Mouse (Mus musculus): ENCODE measurements around the gene Ctf2. TPM values are rescaled to one million over a fixed set of nuclear protein-coding genes. Genes with fewer than 3 reads are reported as not detected.

Ctf2 gene
- polyA plus RNA-seq, 1 experiment from 2014 or later, result 0.10 TPM

DNA sequence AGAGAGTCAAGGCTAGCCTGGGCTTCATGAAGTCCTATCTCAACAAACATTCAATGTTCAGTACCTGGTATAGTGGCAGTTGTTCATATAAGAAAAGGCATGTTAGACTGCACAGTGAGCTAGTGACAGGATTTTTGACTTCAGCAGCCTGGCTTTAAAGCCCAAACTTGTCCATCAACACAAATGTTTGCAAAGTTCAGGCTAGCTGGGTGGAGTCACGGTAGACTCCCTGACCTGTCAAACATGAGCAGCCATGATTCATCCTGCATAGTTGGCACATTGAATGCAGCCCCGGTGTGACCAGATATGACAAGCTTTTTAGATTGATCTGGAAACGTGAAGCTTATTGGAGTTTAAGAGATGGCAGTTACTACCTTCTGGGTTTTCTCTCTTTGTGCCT is 40.1 kb upstream of the Ctf2 start:
- Histone ChIP-seq H3K4me2 (ENCODE audit: low read length) (no peak overlapping the region), H3K27ac (ENCODE audit: low read length) (no peak overlapping the region), H3K36me3 (ENCODE audit: control insufficient read depth, insufficient read depth, low read length) (peaks cover 9% of the 10 kb centered on the region), H3K9ac (ENCODE audit: low read depth, low read length) (no peak overlapping the region), H3K4me1 (ENCODE audit: control insufficient read depth, insufficient read depth, low read length) (peaks cover 16% of the 10 kb centered on the region), H3K9me3 (replicated peaks; ENCODE audit: control insufficient read depth, low read length, poor library complexity, severe bottlenecking) (no peaks in the 10 kb centered on the region), H3K27me3 (ENCODE audit: control insufficient read depth, insufficient read depth, low read depth, low read length) (no peaks in the 10 kb centered on the region), H3K4me3 (ENCODE audit: low read depth, low read length) (no peak overlapping the region)
- 87% methylated on average over 3 of the region's 3 CpGs for WGBS
- ATAC-seq, result no peak

DNA sequence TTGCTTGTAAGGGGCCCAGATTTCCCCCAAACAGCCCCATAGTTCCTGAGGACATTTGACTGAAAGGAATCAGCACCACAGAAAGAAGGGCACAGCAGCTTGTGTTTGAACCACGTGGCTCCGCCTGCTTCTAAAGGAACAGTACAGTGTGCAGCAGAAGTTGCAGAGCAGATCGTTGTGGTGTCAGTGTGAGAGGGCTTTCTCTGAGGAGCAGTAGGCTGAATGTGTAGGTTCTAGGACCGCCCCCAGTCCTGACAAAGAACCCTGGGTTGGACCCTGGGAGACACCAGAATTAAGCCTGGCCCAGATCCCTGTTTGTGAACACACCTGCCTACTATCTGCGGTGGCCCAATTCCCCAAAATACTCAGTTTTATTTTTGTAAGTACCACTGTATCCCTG is 39.3 kb upstream of the Ctf2 start:
- H3K27ac ChIP-seq (ENCODE audit: low read length), result no peak overlapping the region
- H3K27me3 ChIP-seq (ENCODE audit: control insufficient read depth, insufficient read depth, low read depth, low read length), result no peaks in the 10 kb centered on the region
- H3K4me3 ChIP-seq (ENCODE audit: low read depth, low read length), result no peak overlapping the region
- no peak overlapping the region for H3K9ac ChIP-seq (ENCODE audit: low read depth, low read length)
- no peak for ATAC-seq
- H3K4me2 ChIP-seq (ENCODE audit: low read length), result no peak overlapping the region
- H3K4me1 ChIP-seq (ENCODE audit: control insufficient read depth, insufficient read depth, low read length), result peaks cover 16% of the 10 kb centered on the region
- peaks cover 9% of the 10 kb centered on the region for H3K36me3 ChIP-seq (ENCODE audit: control insufficient read depth, insufficient read depth, low read length)
- H3K9me3 ChIP-seq (replicated peaks; ENCODE audit: control insufficient read depth, low read length, poor library complexity, severe bottlenecking), result no peaks in the 10 kb centered on the region
- 70% methylated on average over 5 of the region's 5 CpGs for WGBS

DNA sequence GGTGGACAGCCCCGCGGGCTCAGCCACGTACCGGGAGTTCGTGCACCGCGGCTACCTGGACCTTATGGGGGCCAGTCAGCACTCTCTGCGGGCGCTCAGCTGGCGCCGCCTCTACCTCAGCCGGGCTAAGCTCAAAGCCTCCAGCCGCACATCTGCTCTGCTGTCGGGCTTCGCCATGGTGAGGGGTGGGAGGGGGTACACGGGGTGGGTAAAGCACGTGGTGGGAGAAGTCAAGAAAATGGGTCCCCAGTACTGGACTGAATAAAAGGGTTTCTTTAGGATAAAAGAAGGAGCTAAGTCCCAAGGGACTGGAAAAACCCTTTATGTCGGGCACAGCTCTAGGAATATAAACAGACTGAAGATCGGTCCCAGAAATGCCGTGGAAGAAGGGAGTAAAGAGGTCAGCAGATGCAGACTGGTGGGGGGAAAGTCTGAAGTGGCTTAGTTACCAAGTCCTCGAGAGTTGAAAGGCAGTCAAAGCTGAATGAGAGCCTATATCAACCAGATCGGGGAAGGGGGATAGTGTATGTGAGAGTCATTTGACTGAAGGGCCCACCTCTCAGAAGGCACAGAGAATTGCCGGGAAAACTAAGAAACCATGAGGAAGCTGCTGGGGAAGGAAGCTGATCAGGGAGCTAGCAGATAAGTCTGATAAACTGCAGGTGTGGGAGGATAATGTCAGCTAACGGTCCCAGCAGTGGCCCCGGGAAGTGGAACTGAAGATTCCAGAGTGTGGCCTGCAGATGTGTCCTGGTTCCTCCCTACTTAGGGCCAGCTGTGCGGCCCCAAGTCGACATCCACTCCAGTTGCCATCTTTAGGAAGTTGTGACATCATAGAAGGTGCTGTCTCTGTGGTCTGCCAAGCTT is 38.3 kb upstream of the Ctf2 start:
- ATAC-seq, result peak; percentile 6
- Histone ChIP-seq H3K4me3 (ENCODE audit: low read depth, low read length) (peak overlapping the region; percentile 44), H3K36me3 (ENCODE audit: control insufficient read depth, insufficient read depth, low read length) (peaks cover 17% of the 10 kb centered on the region), H3K27ac (ENCODE audit: low read length) (peak overlapping the region; percentile 66), H3K9ac (ENCODE audit: low read depth, low read length) (peak overlapping the region; percentile 70), H3K4me2 (ENCODE audit: low read length) (peak overlapping the region; percentile 71), H3K4me1 (ENCODE audit: control insufficient read depth, insufficient read depth, low read length) (peaks cover 16% of the 10 kb centered on the region), H3K27me3 (ENCODE audit: control insufficient read depth, insufficient read depth, low read depth, low read length) (no peaks in the 10 kb centered on the region), H3K9me3 (replicated peaks; ENCODE audit: control insufficient read depth, low read length, poor library complexity, severe bottlenecking) (no peaks in the 10 kb centered on the region)
- 5% methylated on average over 27 of the region's 27 CpGs for WGBS

DNA sequence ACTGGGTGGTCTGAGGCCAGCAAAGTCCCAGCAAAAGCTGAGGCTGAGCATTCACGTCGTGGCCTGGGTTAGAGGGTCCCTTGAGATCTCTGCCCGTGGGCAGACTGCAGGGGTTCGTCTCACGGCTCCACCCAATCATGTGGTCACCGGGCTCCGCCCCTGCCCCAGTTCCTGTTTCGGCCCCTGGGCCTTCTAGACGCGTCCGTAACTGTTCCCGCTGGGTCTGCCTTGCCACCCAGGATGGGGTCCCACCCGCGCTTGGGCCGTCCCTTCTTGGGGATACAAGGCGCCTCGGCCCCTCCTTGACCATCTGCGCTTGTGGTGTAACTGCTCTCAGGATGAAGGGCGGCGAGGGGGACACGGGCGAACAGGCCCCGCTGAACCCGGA is 37.7 kb upstream of the Ctf2 start, which contains the start of gene Orai3:
Gene Orai3, plus strand, starts transcription at position 165 of the 388 bp plus-strand sequence.
- H3K4me1 ChIP-seq (ENCODE audit: control insufficient read depth, insufficient read depth, low read length), result peaks cover 16% of the 10 kb centered on the region
- peak within 1 kb of the TSS; percentile 66 for H3K27ac ChIP-seq (ENCODE audit: low read length)
- H3K4me3 ChIP-seq (ENCODE audit: low read depth, low read length), result peak within 1 kb of the TSS; percentile 44
- H3K27me3 ChIP-seq (ENCODE audit: control insufficient read depth, insufficient read depth, low read depth, low read length), result no peaks in the 10 kb centered on the region
- H3K9ac ChIP-seq (ENCODE audit: low read depth, low read length), result peak within 1 kb of the TSS; percentile 70
- H3K4me2 ChIP-seq (ENCODE audit: low read length), result peak within 1 kb of the TSS; percentile 71
- under 1% methylated on average over 24 of the region's 24 CpGs for WGBS
- peaks cover 21% of the 10 kb centered on the region for H3K36me3 ChIP-seq (ENCODE audit: control insufficient read depth, insufficient read depth, low read length)
- peak; percentile 57 for ATAC-seq
- H3K9me3 ChIP-seq (replicated peaks; ENCODE audit: control insufficient read depth, low read length, poor library complexity, severe bottlenecking), result no peaks in the 10 kb centered on the region

DNA sequence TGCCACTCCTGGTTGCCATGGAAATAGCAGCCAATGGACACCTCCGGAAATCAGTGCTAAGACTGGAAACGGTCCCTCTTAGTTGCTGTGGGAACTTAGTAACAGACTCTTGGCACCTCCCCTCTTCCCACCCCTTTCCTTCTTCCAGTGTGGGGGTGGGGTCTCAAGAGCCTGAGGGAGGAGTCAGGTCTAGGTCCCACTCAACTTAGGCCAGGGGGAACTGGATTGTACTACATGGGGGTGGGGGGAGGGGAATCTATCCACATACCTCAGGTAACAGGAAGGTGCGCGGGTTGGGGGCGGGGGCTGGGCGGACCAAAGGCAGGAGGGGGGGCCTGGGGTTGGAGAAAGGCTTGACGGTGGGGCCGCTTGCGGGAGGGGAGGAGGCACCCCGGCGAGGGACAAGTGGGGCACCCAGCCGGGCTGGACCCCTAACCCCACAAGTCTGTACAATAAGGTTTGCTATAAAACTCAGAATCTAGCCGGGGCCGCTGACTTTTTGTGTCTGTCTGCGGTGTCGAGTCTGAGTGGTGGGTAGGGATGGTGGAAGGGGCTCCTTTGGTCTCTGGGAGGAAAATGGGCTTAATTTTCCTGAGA is 37.1 kb upstream of the Ctf2 start:
- Histone ChIP-seq H3K36me3 (ENCODE audit: control insufficient read depth, insufficient read depth, low read length) (peaks cover 23% of the 10 kb centered on the region), H3K27ac (ENCODE audit: low read length) (peak overlapping the region; percentile 66), H3K4me1 (ENCODE audit: control insufficient read depth, insufficient read depth, low read length) (peaks cover 16% of the 10 kb centered on the region), H3K27me3 (ENCODE audit: control insufficient read depth, insufficient read depth, low read depth, low read length) (no peaks in the 10 kb centered on the region), H3K9ac (ENCODE audit: low read depth, low read length) (peak overlapping the region; percentile 70), H3K4me3 (ENCODE audit: low read depth, low read length) (peak overlapping the region; percentile 44), H3K4me2 (ENCODE audit: low read length) (peak overlapping the region; percentile 71), H3K9me3 (replicated peaks; ENCODE audit: control insufficient read depth, low read length, poor library complexity, severe bottlenecking) (no peaks in the 10 kb centered on the region)
- WGBS, result 2% methylated on average over 14 of the region's 16 CpGs
- ATAC-seq, result peak; percentile 87

DNA sequence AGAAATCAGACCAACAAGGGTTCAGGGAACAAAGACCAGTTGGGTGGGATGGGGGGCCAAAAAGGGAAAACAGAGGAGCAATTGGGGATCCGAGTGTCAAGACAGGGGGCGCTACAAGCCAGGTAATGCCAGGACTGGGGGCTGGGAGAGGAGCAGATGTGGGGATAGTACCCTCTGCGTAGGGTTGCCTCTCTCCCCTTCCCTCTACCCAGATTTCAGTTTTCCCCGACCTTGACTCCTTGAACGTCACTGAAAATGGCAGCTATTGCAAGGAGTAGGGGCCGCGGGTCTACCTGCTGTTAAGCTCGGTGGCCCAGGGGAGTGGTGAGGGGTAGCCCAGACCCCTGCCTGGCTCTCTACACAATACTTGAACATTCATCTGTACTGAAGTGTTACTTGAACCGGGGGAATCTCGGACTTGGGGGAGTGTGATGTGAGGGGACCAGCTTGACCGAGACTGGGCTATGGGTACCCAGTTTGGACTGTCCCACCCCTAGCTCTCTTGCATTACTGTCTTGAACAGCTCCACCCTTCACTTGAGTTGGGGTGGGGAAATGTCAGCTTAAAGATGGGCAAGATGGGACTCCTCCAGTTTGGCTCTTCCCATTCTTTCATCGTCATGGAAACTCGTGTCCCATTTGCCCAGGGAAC is 36.5 kb upstream of the Ctf2 start:
- peaks cover 29% of the 10 kb centered on the region for H3K36me3 ChIP-seq (ENCODE audit: control insufficient read depth, insufficient read depth, low read length)
- H3K4me3 ChIP-seq (ENCODE audit: low read depth, low read length), result no peak overlapping the region
- no peak overlapping the region for H3K9ac ChIP-seq (ENCODE audit: low read depth, low read length)
- H3K27ac ChIP-seq (ENCODE audit: low read length), result 0 out of 2 replicates have a peak overlapping the region, but pooled peaks have one; percentile 4
- H3K4me1 ChIP-seq (ENCODE audit: control insufficient read depth, insufficient read depth, low read length), result peaks cover 16% of the 10 kb centered on the region
- 45% methylated on average over 13 of the region's 13 CpGs for WGBS
- peak overlapping the region; percentile 71 for H3K4me2 ChIP-seq (ENCODE audit: low read length)
- H3K27me3 ChIP-seq (ENCODE audit: control insufficient read depth, insufficient read depth, low read depth, low read length), result no peaks in the 10 kb centered on the region
- no peaks in the 10 kb centered on the region for H3K9me3 ChIP-seq (replicated peaks; ENCODE audit: control insufficient read depth, low read length, poor library complexity, severe bottlenecking)
- no peak for ATAC-seq

DNA sequence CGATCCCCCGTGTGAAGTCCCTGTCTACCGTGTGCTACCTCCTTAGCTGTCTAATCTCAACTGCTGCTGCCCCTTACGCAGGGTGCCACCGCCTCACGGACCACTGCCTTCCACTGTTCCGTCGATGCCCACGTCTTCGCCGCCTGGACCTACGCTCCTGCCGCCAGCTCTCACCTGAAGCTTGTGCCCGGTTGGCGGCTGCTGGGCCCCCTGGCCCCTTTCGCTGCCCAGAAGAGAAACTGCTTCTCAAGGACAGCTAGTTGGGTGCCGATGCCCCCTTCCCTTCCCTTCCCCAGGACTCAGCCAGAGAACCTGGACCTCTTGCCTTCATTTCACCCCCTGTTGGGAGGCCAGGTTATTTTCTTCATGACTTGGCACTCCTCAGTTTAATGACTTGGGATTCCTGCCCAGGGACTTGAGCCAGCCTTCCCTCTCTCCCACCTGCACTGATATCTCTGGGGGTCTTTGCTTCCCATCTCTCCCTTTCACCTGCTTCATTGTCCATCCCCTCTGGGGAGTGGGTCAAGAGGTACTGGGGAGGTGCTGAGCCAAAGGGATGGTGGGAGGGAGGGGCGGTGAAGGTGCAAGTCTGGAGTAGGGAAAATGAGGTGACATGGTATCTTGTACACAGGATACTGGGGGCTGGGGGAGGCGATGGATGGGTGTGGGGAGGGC is 35.8 kb upstream of the Ctf2 start:
- Histone ChIP-seq H3K9ac (ENCODE audit: low read depth, low read length) (no peak overlapping the region), H3K27me3 (ENCODE audit: control insufficient read depth, insufficient read depth, low read depth, low read length) (no peaks in the 10 kb centered on the region), H3K4me3 (ENCODE audit: low read depth, low read length) (no peak overlapping the region), H3K9me3 (replicated peaks; ENCODE audit: control insufficient read depth, low read length, poor library complexity, severe bottlenecking) (no peaks in the 10 kb centered on the region), H3K27ac (ENCODE audit: low read length) (no peak overlapping the region), H3K4me2 (ENCODE audit: low read length) (no peak overlapping the region), H3K36me3 (ENCODE audit: control insufficient read depth, insufficient read depth, low read length) (peaks cover 34% of the 10 kb centered on the region), H3K4me1 (ENCODE audit: control insufficient read depth, insufficient read depth, low read length) (peaks cover 16% of the 10 kb centered on the region)
- WGBS, result 92% methylated on average over 19 of the region's 19 CpGs
- no peak for ATAC-seq

DNA sequence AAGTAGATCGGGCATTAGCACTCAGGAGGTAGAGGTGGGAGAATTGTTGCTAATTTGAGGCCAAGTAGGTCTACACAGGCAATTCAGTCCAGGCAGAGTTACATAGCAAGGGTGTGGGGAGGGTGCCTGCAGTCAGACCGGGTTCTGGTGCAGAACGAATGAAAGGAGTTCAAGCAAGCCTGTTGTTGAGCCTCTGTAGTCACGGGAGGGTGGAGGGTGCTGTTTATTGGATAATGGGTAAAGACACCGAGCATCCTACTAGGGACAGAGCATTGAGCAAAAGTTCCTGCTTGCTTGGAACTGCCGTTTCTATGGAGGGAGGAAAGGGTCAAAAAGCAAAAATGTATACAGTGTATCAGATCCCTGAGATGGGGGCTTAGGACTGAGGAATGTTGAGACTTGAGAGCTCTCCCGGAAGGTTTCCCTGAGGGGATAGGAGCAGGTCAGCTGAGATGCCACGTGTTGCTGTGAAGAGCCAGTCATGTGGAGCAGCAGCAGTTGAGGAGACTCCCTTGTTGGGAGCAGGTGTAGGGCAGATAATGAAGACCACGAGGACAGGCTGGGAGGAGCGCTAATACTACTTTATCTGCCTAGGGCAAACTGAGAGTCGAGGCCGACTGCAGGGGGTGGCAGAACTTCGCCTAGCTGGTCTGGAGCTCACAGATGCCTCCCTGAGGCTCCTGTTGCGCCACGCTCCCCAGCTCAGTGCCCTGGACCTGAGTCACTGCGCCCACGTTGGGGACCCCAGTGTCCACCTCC is 35.1 kb upstream of the Ctf2 start:
- 81% methylated on average over 17 of the region's 17 CpGs for WGBS
- peaks cover 16% of the 10 kb centered on the region for H3K4me1 ChIP-seq (ENCODE audit: control insufficient read depth, insufficient read depth, low read length)
- no peaks in the 10 kb centered on the region for H3K27me3 ChIP-seq (ENCODE audit: control insufficient read depth, insufficient read depth, low read depth, low read length)
- H3K27ac ChIP-seq (ENCODE audit: low read length), result no peak overlapping the region
- H3K4me2 ChIP-seq (ENCODE audit: low read length), result no peak overlapping the region
- no peak overlapping the region for H3K4me3 ChIP-seq (ENCODE audit: low read depth, low read length)
- no peaks in the 10 kb centered on the region for H3K9me3 ChIP-seq (replicated peaks; ENCODE audit: control insufficient read depth, low read length, poor library complexity, severe bottlenecking)
- no peak for ATAC-seq
- no peak overlapping the region for H3K9ac ChIP-seq (ENCODE audit: low read depth, low read length)
- H3K36me3 ChIP-seq (ENCODE audit: control insufficient read depth, insufficient read depth, low read length), result peaks cover 34% of the 10 kb centered on the region

Data from midbrain, embryonic 16.5 days (tissue).